8 mouse cellular contexts compared by ENCODE assay signal in genomic region chr6:52064176-52065015, GRCm38 (mm10). TPM values are rescaled to one million over a fixed set of nuclear protein-coding genes. Genes with fewer than 3 reads are reported as not detected.
A peak's percentile ranks its signal among the peaks of the same experiment; 100 is the strongest.
DNase-seq lines count a peak whose midpoint lies in the region; ATAC-seq and TF ChIP-seq lines count a peak whose summit lies in the region.

No protein-coding gene starts in this region.

- peak overlapping the region; percentile 59 for H3K27ac ChIP-seq in forebrain, embryonic 15.5 days (replicated peaks)
- no peak overlapping the region for H3K27ac ChIP-seq in forebrain, embryonic 11.5 days (ENCODE audit: low read depth, low read length)
- peak overlapping the region; percentile 26 for H3K27ac ChIP-seq in small intestine, adult 2 months (ENCODE audit: insufficient read depth, low read depth, low read length)

- 0 out of 2 replicates have a peak overlapping the region, but pooled peaks have one; percentile 17 for H3K4me2 ChIP-seq in forebrain, embryonic 15.5 days (replicated peaks)
- H3K4me2 ChIP-seq in forebrain, embryonic 11.5 days (ENCODE audit: low read depth, low read length, severe bottlenecking), result no peak overlapping the region

- peaks cover 15% of the 10 kb centered on the region for H3K4me1 ChIP-seq in forebrain, embryonic 15.5 days
- H3K4me1 ChIP-seq in forebrain, embryonic 11.5 days (replicated peaks; ENCODE audit: control insufficient read depth, insufficient read depth, low read length), result no peaks in the 10 kb centered on the region
- H3K4me1 ChIP-seq in small intestine, adult 2 months (ENCODE audit: control insufficient read depth, insufficient read depth, insufficient read length, low read length), result no peaks in the 10 kb centered on the region; the same call in 1 of the 2 replicates

- 47% methylated on average over 13 of the region's 13 CpGs for WGBS in forebrain, embryonic 15.5 days
- 82% methylated on average over 13 of the region's 13 CpGs for WGBS in forebrain, embryonic 11.5 days
- WGBS in small intestine, adult 2 months, result 65% methylated on average over 13 of the region's 13 CpGs

- DNase-seq in forebrain, embryonic 11.5 days (ENCODE audit: low spot score), result no peak
- peak; percentile 3 to 16 for DNase-seq in adrenal gland, postnatal 36 days
- DNase-seq in gastrocnemius, postnatal 10 days, result peak; percentile 14
- DNase-seq in layer of hippocampus, adult 11-12 months (ENCODE audit: low spot score), result peak; percentile 51
- DNase-seq in lung, postnatal 14 days, result peak; percentile 29

- no peak overlapping the region for H3K9ac ChIP-seq in forebrain, embryonic 15.5 days (replicated peaks)
- no peak overlapping the region for H3K9ac ChIP-seq in forebrain, embryonic 11.5 days (ENCODE audit: low read length)

- ATAC-seq in forebrain, embryonic 15.5 days (replicated peaks), result peak; percentile 48; the same call in 1 of the 2 replicates
- ATAC-seq in forebrain, embryonic 11.5 days (replicated peaks; ENCODE audit: low FRiP score), result no peak
- ATAC-seq in monocyte, adult 5-6 weeks (replicated peaks; ENCODE audit: insufficient number of reproducible peaks, low FRiP score, low TSS enrichment, poor library complexity, severe bottlenecking), result no peak

- no peaks in the 10 kb centered on the region for H3K9me3 ChIP-seq in forebrain, embryonic 15.5 days
- no peaks in the 10 kb centered on the region for H3K9me3 ChIP-seq in forebrain, embryonic 11.5 days (ENCODE audit: control insufficient read depth, low read length)

- no peaks in the 10 kb centered on the region for H3K36me3 ChIP-seq in forebrain, embryonic 15.5 days
- no peaks in the 10 kb centered on the region for H3K36me3 ChIP-seq in forebrain, embryonic 11.5 days (ENCODE audit: control insufficient read depth, insufficient read depth, low read length)
- H3K36me3 ChIP-seq in small intestine, adult 2 months (ENCODE audit: control insufficient read depth, insufficient read depth, low read length), result no peaks in the 10 kb centered on the region

- TF ChIP-seq POLR2A in small intestine, adult 2 months (IDR thresholded peaks at IDR 0.05; ENCODE audit: low read depth, low read length), result no peak

- no peaks in the 10 kb centered on the region for H3K27me3 ChIP-seq in forebrain, embryonic 15.5 days
- H3K27me3 ChIP-seq in forebrain, embryonic 11.5 days (ENCODE audit: control insufficient read depth, insufficient read depth, low read length), result no peaks in the 10 kb centered on the region
- H3K27me3 ChIP-seq in small intestine, adult 2 months (ENCODE audit: control insufficient read depth, insufficient read depth, low read length), result no peaks in the 10 kb centered on the region

- no peak for TF ChIP-seq CTCF in small intestine, adult 2 months (IDR thresholded peaks at IDR 0.05; ENCODE audit: extremely low read depth, insufficient read length, insufficient replicate concordance, low read depth, low read length)

- H3K4me3 ChIP-seq in forebrain, embryonic 15.5 days, result no peak overlapping the region
- no peak overlapping the region for H3K4me3 ChIP-seq in forebrain, embryonic 11.5 days (ENCODE audit: low read depth, low read length)
- H3K4me3 ChIP-seq in small intestine, adult 2 months (ENCODE audit: low read depth, low read length), result no peak overlapping the region

RNA-seq across cellular contexts. Expression of gene Skap2, which starts 52.0 kb away (rescaled TPM):
- polyA plus RNA-seq in forebrain, embryonic 15.5 days (2015; fragmentation: Nextera tagmentation; extraction: Ambion mirVana), result 5.0 and 7.4 TPM in 2 replicates
- polyA plus RNA-seq in forebrain, embryonic 11.5 days (2014; fragmentation: Nextera tagmentation; extraction: Ambion mirVana), result 6.1 and 7.7 TPM in 2 replicates
- 10 to 100 TPM; 46.8 to 50.6 TPM for total RNA-seq in adrenal gland, postnatal 36 days (2021)
- 1 to 10 TPM; 6.1 to 9.1 TPM for total RNA-seq in gastrocnemius, postnatal 10 days (2021)
- 2.7 and 6.5 TPM in 2 replicates for polyA plus RNA-seq in small intestine, adult 2 months (2012; rRNA removed)
- 216 to 281 TPM (median 262 TPM) in 3 replicates for total RNA-seq in monocyte, adult 5-6 weeks (2017)

Comparison
In these comparisons a context has a peak if more than half of its experiments do, and no peak if none do; other contexts are left out.
1. RNA of gene Skap2, which starts 52.0 kb away (total RNA-seq): 216 to 281 TPM in monocyte, adult 5-6 weeks and 46.8 to 50.6 TPM in adrenal gland, postnatal 36 days; 6.1 to 9.1 TPM in gastrocnemius, postnatal 10 days; every median in the first group is over 4 times any median in the second.